Mouse (Mus musculus) limb, embryonic 13.5 days (tissue): Measurements from ENCODE around the gene Nlk. TPM values are rescaled to one million over a fixed set of nuclear protein-coding genes. Genes with fewer than 3 reads are reported as not detected.
A peak's percentile ranks its signal among the peaks of the same experiment; 100 is the strongest.
"Not testable (repeated sequence)": the region's sequence is repeated elsewhere in the genome, so short reads cannot be mapped to it uniquely, and the experiment has no call there.

Source experiments
- ATAC-seq: fragments of 200-750 bp; cut with Nextera tagmentation; 2 replicates; pipeline ENCODE4 v1.8.0; 2017; ENCODE audit warnings: low read depth, moderate number of reproducible peaks, moderate TSS enrichment; ENCODE audit not compliant: low FRiP score
- H3K27ac ChIP-seq: fragments of 300-500 bp; sonication (generic); 2 replicates; pipeline ENCODE4 v1.5.1; 2015; ENCODE audit warnings: inconsistent platforms, mild to moderate bottlenecking, moderate library complexity
- H3K27me3 ChIP-seq: fragments of 300-500 bp; sonication (generic); 2 replicates; pipeline ENCODE4 v1.6.1; 2015; ENCODE audit warnings: mild to moderate bottlenecking, inconsistent platforms
- H3K36me3 ChIP-seq: fragments of 300-500 bp; sonication (generic); 2 replicates; pipeline ENCODE4 v1.6.1; 2015; ENCODE audit warnings: inconsistent platforms, mild to moderate bottlenecking, moderate library complexity
- H3K4me1 ChIP-seq: fragments of 300-500 bp; sonication (generic); 2 replicates; pipeline ENCODE4 v1.6.1; 2015; ENCODE audit warnings: inconsistent platforms
- H3K4me2 ChIP-seq: fragments of 300-500 bp; sonication (generic); replicated peaks from 2 replicates; pipeline ENCODE4 v1.6.1; 2015; ENCODE audit warnings: inconsistent platforms, mild to moderate bottlenecking, moderate library complexity
- H3K4me3 ChIP-seq: fragments of 300-500 bp; sonication (generic); 2 replicates; pipeline ENCODE4 v1.5.1; 2015; ENCODE audit warnings: moderate library complexity, mild to moderate bottlenecking, inconsistent platforms
- H3K9ac ChIP-seq: fragments of 300-500 bp; sonication (generic); 2 replicates; pipeline ENCODE4 v1.6.1; 2015; ENCODE audit warnings: mild to moderate bottlenecking, inconsistent platforms
- H3K9me3 ChIP-seq: fragments of 300-500 bp; sonication (generic); 2 replicates; pipeline ENCODE4 v1.6.1; 2016; ENCODE audit warnings: inconsistent platforms
- WGBS: fragments of 180-500 bp; shearing (Covaris S2); methylation state at CpG from one replicate; pipeline ENCODE4 v1.1.7; 2015; 5-methylcytosine and 5-hydroxymethylcytosine counted together
- polyA plus RNA-seq: library from polyadenylated mRNA; unstranded; fragments of >200 nt; fragmentation: Nextera tagmentation; extraction: Ambion mirVana; gene quantifications from 2 replicates; pipeline ENCODE4 v1.2.1, GENCODE M21; 2015

Gene Nlk
- polyA plus RNA-seq, 1 experiment from 2014 or later: 12.2 TPM

- not testable (repeated sequence) for H3K4me3 ChIP-seq, H3K27me3 ChIP-seq, H3K9ac ChIP-seq, H3K4me1 ChIP-seq, H3K9me3 ChIP-seq, ATAC-seq, H3K27ac ChIP-seq, H3K4me2 ChIP-seq
- WGBS: 89% methylated on average over 1 of the region's 1 CpGs
- peaks cover 42% of the 10 kb centered on the region for H3K36me3 ChIP-seq
These were observed 109.5 kb downstream of the Nlk start for GRCm38 (mm10) chr11:78587677-78588076.

- Histone ChIP-seq H3K27me3 (no peaks in the 10 kb centered on the region), H3K36me3 (peaks cover 52% of the 10 kb centered on the region), H3K4me1 (no peaks in the 10 kb centered on the region), H3K4me3 (no peak overlapping the region), H3K9ac (no peak overlapping the region), H3K27ac (no peak overlapping the region), H3K4me2 (no peak overlapping the region), H3K9me3 (no peaks in the 10 kb centered on the region)
- ATAC-seq: no peak
These were observed 111.1 kb downstream of the Nlk start for GRCm38 (mm10) chr11:78586099-78586498.

GRCm38 (mm10) chr11:78582848-78583247 lies 114.3 kb downstream of the Nlk start:
- WGBS: 89% methylated on average over 6 of the region's 6 CpGs
- no peaks in the 10 kb centered on the region for H3K27me3 ChIP-seq
- no peak overlapping the region for H3K4me3 ChIP-seq
- no peak overlapping the region for H3K27ac ChIP-seq
- H3K36me3 ChIP-seq: peaks cover 68% of the 10 kb centered on the region
- ATAC-seq: no peak
- no peaks in the 10 kb centered on the region for H3K9me3 ChIP-seq
- H3K9ac ChIP-seq: no peak overlapping the region
- H3K4me1 ChIP-seq: no peaks in the 10 kb centered on the region
- H3K4me2 ChIP-seq: no peak overlapping the region

- WGBS: 30% methylated on average over 2 of the region's 2 CpGs
- H3K27me3 ChIP-seq: no peaks in the 10 kb centered on the region
- no peaks in the 10 kb centered on the region for H3K9me3 ChIP-seq
- no peak overlapping the region for H3K4me3 ChIP-seq
- no peaks in the 10 kb centered on the region for H3K4me1 ChIP-seq
- no peak overlapping the region for H3K9ac ChIP-seq
- H3K27ac ChIP-seq: no peak overlapping the region
- no peak overlapping the region for H3K4me2 ChIP-seq
- no peak for ATAC-seq
- H3K36me3 ChIP-seq: peaks cover 77% of the 10 kb centered on the region
These were observed 122.2 kb downstream of the Nlk start for GRCm38 (mm10) chr11:78574975-78575374.

GRCm38 (mm10) chr11:78574536-78574935 lies 122.6 kb downstream of the Nlk start:
- Histone ChIP-seq H3K4me2 (no peak overlapping the region), H3K27me3 (no peaks in the 10 kb centered on the region), H3K4me1 (no peaks in the 10 kb centered on the region), H3K4me3 (no peak overlapping the region), H3K9ac (no peak overlapping the region), H3K36me3 (peaks cover 77% of the 10 kb centered on the region), H3K27ac (no peak overlapping the region), H3K9me3 (no peaks in the 10 kb centered on the region)
- no peak for ATAC-seq
- 76% methylated on average over 3 of the region's 3 CpGs for WGBS

GRCm38 (mm10) chr11:78574031-78574430 lies 123.1 kb downstream of the Nlk start:
- H3K27ac ChIP-seq, H3K4me3 ChIP-seq, ATAC-seq, H3K4me2 ChIP-seq, H3K9ac ChIP-seq, H3K4me1 ChIP-seq, H3K27me3 ChIP-seq, H3K9me3 ChIP-seq: not testable (repeated sequence)
- 89% methylated on average over 4 of the region's 4 CpGs for WGBS
- peaks cover 78% of the 10 kb centered on the region for H3K36me3 ChIP-seq

GRCm38 (mm10) chr11:78571854-78572253 lies 125.3 kb downstream of the Nlk start:
- Histone ChIP-seq H3K9me3 (no peaks in the 10 kb centered on the region), H3K4me3 (no peak overlapping the region), H3K4me2 (no peak overlapping the region), H3K4me1 (no peaks in the 10 kb centered on the region), H3K27ac (no peak overlapping the region), H3K27me3 (no peaks in the 10 kb centered on the region), H3K36me3 (peaks cover 67% of the 10 kb centered on the region), H3K9ac (no peak overlapping the region)
- no peak for ATAC-seq
- WGBS: 93% methylated on average over 6 of the region's 6 CpGs

- H3K4me3 ChIP-seq: no peak overlapping the region
- no peaks in the 10 kb centered on the region for H3K9me3 ChIP-seq
- H3K4me2 ChIP-seq: no peak overlapping the region
- WGBS: 97% methylated on average over 8 of the region's 8 CpGs
- no peak for ATAC-seq
- H3K4me1 ChIP-seq: no peaks in the 10 kb centered on the region
- H3K9ac ChIP-seq: no peak overlapping the region
- no peak overlapping the region for H3K27ac ChIP-seq
- H3K36me3 ChIP-seq: peaks cover 67% of the 10 kb centered on the region
- no peaks in the 10 kb centered on the region for H3K27me3 ChIP-seq
These were observed 125.7 kb downstream of the Nlk start for GRCm38 (mm10) chr11:78571441-78571840.

GRCm38 (mm10) chr11:78569806-78570205 lies 127.4 kb downstream of the Nlk start:
- no peak for ATAC-seq
- WGBS: 82% methylated on average over 3 of the region's 3 CpGs
- Histone ChIP-seq H3K4me1 (no peaks in the 10 kb centered on the region), H3K9me3 (no peaks in the 10 kb centered on the region), H3K27ac (no peak overlapping the region), H3K36me3 (peaks cover 63% of the 10 kb centered on the region), H3K27me3 (no peaks in the 10 kb centered on the region), H3K4me3 (no peak overlapping the region), H3K9ac (no peak overlapping the region), H3K4me2 (no peak overlapping the region)

- WGBS: 83% methylated on average over 10 of the region's 10 CpGs
These were observed 128.3 kb downstream of the Nlk start for GRCm38 (mm10) chr11:78568827-78569226.

GRCm38 (mm10) chr11:78567614-78568013 lies 129.6 kb downstream of the Nlk start:
- Histone ChIP-seq H3K36me3 (peaks cover 52% of the 10 kb centered on the region), H3K9me3 (no peaks in the 10 kb centered on the region), H3K4me1 (no peaks in the 10 kb centered on the region), H3K27me3 (no peaks in the 10 kb centered on the region), H3K27ac (no peak overlapping the region), H3K4me3 (no peak overlapping the region), H3K9ac (no peak overlapping the region), H3K4me2 (no peak overlapping the region)
- 88% methylated on average over 6 of the region's 6 CpGs for WGBS
- ATAC-seq: no peak

More at GRCm38 (mm10) chr11:78568827-78569226, 128.3 kb downstream of the Nlk start:
- H3K4me2 ChIP-seq: no peak overlapping the region
- H3K4me3 ChIP-seq: no peak overlapping the region
- no peaks in the 10 kb centered on the region for H3K9me3 ChIP-seq
- H3K27ac ChIP-seq: no peak overlapping the region
- H3K36me3 ChIP-seq: peaks cover 58% of the 10 kb centered on the region
- no peak for ATAC-seq
- H3K4me1 ChIP-seq: no peaks in the 10 kb centered on the region
- no peak overlapping the region for H3K9ac ChIP-seq
- H3K27me3 ChIP-seq: no peaks in the 10 kb centered on the region

- no peak overlapping the region for H3K27ac ChIP-seq
- no peaks in the 10 kb centered on the region for H3K9me3 ChIP-seq
- H3K9ac ChIP-seq: no peak overlapping the region
- no peaks in the 10 kb centered on the region for H3K4me1 ChIP-seq
- no peak overlapping the region for H3K4me2 ChIP-seq
- no peak overlapping the region for H3K4me3 ChIP-seq
- no peak for ATAC-seq
- 53% methylated on average over 6 of the region's 6 CpGs for WGBS
- H3K27me3 ChIP-seq: no peaks in the 10 kb centered on the region
- H3K36me3 ChIP-seq: peaks cover 43% of the 10 kb centered on the region
These were observed 130.4 kb downstream of the Nlk start for GRCm38 (mm10) chr11:78566775-78567174.

- H3K27ac ChIP-seq: no peak overlapping the region
- no peak overlapping the region for H3K4me2 ChIP-seq
- H3K9ac ChIP-seq: no peak overlapping the region
- H3K4me3 ChIP-seq: no peak overlapping the region
- H3K36me3 ChIP-seq: peaks cover 2% of the 10 kb centered on the region
- H3K4me1 ChIP-seq: peaks cover 4% of the 10 kb centered on the region; the same call in 1 of the 2 replicates
- ATAC-seq: peak; percentile 32; the same call in 1 of the 2 replicates
- no peaks in the 10 kb centered on the region for H3K27me3 ChIP-seq
- no peaks in the 10 kb centered on the region for H3K9me3 ChIP-seq
- WGBS: 15% methylated on average over 4 of the region's 4 CpGs
These were observed 136.7 kb downstream of the Nlk start for GRCm38 (mm10) chr11:78560447-78560846.
